Mouse (Mus musculus): ENCODE data around the gene Grik4.

DNA sequence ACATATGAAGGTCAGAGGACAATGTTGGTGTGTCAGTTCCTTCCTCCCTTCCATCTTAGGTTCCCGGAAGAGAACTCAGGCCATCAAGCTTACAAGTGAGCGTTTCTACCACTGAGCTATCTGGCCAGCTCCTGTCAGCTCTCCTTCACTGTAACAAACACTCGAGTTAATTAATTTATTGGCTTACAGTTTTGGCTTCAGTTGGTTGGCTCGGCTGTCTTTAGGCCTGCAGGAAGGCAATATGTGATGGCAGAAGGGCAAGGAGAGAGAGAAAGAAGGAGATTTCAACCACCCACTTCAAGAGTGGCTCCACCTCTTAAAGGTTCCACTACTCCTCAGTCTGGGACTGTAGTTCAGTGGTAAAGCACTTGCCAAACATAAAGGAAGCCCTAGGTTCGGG, 209.2 kb downstream of the Grik4 start:
- TF ChIP-seq FLI1 (IDR thresholded peaks at IDR 0.05; ENCODE audit: low read length) = no peak
- no peak for TF ChIP-seq GATA1 (IDR thresholded peaks at IDR 0.05; ENCODE audit: borderline replicate concordance, low read length)
